Mouse (Mus musculus) cerebellum, adult 18-20 months (tissue): ENCODE results near the gene Hist1h1c.
A peak's percentile ranks its signal among the peaks of the same experiment; 100 is the strongest.

Source experiments
- DNase-seq, 2 experiments: peaks; one replicate each; pipeline ENCODE4 v3.0.0; 2021

The Hist1h1c gene

DNA sequence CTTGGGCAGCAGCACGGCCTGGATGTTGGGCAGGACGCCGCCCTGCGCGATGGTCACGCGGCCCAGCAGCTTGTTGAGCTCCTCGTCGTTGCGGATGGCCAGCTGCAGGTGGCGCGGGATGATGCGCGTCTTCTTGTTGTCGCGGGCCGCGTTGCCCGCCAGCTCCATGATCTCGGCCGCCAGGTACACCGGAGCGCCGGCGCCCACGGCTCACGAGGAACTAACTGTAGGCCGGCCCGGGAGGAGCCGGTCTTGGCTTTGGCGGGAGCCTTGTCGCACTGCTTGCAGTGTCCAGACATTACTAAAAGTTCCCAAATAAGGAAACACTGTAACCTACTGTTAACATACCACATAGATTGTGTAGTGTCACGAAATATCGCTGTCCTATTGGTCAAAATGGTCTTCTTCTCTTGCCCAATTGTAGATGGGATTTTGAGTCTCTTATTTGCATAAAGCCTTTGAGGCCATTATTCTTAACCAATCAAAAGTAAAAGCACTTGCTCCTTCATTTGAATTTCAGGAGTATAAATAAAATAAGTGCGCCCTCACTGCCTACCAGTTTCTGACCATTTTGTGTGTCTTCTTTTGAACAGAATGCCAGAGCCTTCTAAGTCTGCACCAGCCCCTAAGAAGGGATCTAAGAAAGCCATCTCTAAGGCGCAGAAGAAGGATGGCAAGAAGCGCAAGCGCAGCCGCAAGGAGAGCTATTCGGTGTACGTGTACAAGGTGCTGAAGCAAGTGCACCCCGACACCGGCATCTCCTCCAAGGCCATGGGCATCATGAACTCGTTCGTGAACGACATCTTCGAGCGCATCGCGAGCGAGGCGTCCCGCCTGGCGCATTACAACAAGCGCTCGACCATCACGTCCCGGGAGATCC, 7.8 kb downstream of the Hist1h1c start, which contains the start of gene Hist1h2bb:
Gene Hist1h2bb (plus strand): TSS at position 534 of the 880 bp plus-strand sequence.
- peak; percentile 56 to 76 for DNase-seq

DNA sequence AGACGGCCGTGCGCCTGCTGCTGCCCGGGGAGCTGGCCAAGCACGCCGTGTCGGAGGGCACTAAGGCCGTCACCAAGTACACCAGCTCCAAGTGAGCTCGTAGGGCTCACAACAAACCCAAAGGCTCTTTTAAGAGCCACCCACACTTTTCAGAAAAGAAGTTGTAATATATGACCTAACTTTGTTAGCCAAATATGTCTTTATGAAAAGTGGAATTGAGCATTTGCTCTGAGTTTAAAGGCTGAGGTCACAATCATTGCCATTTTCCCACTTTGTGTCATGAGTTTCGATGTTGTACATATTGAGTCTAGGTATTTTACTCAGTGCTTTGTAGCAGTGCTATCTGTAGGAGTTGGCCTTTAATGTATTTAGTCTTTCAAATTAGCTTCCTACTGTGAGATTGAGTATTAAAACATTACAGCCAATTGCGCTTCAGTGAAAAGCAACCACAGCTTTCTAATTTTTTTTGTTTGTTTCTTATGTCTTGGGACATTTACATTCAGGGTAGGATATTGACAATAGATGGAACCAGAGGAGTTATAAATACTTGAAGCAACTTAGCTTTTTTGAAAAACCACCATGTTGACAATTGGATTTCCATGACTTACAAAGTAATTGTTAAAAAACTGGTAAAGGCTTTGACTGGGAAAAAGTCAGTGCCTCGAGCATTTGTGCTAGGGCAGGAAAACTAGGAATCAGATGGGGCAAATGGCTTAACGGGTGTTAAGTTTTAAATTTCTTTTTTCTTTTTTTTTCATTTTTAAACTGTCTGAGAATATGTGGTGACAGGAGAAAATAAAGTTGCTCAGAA, 8.7 kb downstream of the Hist1h1c start:
- DNase-seq = peak in 1 of 2 experiments; percentile 26

DNA sequence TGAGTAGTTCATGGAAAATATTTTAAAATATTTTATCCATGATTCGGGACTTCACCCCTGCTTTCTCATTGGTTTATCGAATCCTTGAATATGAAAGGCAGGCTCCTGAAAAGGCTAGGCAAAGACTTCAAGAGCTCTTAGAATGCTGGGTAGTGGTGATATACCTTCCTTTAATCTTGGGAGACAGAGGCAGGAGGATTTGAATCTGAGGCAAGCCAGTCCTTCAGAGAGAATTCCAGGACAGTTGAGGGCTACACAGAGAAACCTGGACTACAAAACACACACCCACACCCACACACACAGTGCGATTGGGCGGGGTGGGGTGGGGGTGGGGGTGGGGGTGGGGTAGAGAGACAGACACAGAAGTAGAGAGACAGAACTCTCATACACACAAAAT, 9.3 kb downstream of the Hist1h1c start:
- no peak for DNase-seq

DNA sequence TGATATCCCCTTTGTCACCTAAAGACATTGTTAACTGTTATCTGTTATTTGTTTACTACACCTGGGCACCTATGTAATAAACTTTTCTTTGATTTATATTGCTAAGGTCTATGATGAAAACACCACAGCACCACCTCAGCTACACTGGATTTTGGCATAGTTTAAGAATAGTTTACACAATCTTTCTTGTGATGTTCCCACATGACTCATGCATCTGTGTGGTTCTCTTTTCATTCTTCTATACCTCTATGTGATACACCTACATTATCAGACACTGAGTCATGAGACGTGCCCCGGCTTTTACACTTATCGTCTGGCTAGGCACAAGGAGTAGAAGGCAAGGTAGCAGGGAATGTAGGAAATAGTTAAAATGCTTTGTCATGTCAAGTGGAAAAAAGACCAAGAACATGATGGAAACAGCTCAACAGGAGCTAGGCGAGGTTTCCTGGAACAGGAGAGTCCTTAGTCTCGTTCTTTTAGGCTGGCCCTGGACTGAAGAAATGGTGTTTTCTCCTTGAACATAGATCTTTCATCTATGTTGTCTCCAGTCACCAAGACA, 11.0 kb downstream of the Hist1h1c start:
- no peak for DNase-seq

DNA sequence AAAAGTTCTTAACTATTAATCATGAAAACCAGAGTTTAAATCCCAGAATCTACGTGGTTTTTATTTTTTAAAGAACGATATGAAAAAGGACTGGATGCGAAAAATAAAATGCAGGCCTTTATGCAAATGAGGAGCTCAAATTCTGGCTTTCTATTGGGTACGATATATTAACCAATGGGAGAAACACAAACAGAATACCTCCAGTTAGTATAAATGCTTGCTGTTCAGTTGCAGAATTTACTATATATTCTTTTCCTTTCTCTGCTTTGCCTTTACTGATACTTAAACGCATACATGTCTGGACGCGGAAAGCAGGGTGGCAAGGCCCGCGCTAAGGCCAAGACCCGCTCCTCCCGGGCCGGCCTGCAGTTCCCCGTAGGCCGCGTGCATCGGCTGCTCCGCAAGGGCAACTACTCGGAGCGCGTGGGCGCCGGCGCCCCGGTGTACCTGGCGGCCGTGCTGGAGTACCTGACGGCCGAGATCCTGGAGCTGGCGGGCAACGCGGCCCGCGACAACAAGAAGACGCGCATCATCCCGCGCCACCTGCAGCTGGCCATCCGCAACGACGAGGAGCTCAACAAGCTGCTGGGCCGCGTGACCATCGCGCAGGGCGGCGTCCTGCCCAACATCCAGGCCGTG, 12.3 kb downstream of the Hist1h1c start, which contains the start of gene Hist1h2ab:
Gene Hist1h2ab (plus strand): TSS at position 288 of the 639 bp plus-strand sequence.
- peak; percentile 12 to 63 for DNase-seq

DNA sequence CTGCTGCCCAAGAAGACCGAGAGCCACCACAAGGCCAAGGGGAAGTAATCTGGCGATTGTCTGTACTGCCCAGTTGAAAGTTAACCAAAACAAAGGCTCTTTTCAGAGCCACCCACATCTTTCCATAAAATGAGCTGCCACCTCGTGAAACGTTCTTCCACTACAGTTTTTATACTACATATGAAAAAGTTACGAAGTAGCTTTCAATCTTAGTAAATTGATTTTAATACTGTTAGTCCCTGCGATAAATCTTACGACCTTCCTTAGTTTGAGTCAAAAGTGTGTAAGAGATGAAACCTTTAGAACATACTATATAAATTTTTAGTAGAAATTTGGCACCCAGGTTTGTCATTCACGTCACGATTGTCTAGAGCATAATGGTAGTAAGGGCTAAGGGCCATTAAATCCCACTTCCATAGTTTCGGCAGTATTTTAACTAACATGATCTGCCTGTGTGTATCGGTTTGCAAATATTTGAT, 12.9 kb downstream of the Hist1h1c start:
- DNase-seq = no peak

DNA sequence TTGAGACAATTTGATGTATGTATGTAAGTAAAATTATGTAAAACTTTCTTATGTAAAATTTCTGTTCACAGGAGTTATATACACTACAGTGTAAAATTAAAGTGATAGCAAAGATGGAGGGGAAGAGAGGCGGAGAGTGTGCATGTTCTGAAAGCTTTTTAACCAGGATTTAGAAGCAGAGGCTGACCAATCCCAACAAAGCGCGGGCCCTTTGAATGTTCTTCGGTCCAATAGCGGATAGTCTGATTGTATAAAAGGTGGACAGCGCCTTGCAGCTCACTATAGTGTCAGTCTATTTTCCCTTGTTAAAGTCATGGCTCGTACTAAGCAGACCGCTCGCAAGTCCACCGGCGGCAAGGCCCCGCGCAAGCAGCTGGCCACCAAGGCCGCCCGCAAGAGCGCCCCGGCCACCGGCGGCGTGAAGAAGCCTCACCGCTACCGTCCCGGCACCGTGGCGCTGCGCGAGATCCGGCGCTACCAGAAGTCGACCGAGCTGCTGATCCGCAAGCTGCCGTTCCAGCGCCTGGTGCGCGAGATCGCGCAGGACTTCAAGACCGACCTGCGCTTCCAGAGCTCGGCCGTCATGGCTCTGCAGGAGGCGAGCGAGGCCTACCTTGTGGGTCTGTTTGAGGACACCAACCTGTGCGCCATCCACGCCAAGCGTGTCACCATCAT, 13.6 kb downstream of the Hist1h1c start, which contains the start of gene Hist1h3b:
Gene Hist1h3b (plus strand): TSS at position 201 of the 675 bp plus-strand sequence.
- peak; percentile 71 for DNase-seq

DNA sequence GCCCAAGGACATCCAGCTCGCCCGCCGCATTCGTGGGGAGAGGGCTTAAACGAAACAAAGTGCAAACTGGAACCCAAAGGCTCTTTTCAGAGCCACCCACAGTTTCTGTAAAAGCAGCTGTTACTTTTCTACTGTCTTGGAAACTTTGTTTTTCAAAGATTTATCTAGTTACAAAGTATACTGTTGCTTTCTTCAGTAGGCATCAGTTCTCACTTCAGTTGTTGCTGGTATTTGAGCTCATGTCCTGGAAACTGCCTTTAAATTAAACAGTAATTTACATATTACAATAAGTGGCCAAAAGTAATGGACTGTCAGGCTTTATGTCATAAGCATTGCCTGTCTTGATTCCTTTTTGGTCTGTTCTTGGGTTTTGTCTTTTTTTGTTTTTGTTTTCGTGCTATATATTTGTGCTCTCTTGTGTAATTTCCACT, 14.1 kb downstream of the Hist1h1c start:
- no peak for DNase-seq

DNA sequence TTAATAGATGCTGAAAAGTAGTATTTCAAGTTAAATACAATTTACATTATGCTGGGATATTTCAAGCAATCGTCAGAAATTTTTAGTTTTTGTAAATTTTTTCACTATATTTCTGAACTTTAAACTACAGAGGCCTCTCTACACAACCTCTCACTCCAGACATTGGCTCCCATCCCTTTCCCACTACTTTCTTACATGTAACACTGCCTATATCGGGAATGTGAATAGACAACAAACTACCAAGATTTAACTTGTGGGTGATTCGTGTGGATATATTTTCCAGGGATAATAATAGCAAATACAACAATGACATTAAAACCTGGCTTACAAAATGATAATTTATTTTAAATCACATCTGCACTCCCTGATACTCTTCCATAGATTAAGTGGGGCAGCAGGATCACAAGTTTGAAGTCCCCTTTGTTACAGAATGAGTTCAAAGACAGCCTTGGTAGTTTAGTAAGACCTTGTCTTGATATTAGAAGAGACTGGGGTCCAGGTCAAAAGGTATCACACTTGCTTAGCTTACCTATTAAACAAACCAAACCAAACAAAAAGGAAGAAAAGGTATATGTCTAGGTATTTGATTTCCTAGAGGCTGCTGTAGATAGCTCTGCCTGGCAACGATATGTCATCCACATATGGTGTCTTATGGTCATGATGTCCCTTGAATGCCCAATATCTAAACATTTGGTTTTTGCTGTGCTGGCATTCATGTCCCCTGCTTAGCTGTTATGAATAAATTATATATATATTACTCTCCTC, 14.9 kb downstream of the Hist1h1c start:
- no peak for DNase-seq

DNA sequence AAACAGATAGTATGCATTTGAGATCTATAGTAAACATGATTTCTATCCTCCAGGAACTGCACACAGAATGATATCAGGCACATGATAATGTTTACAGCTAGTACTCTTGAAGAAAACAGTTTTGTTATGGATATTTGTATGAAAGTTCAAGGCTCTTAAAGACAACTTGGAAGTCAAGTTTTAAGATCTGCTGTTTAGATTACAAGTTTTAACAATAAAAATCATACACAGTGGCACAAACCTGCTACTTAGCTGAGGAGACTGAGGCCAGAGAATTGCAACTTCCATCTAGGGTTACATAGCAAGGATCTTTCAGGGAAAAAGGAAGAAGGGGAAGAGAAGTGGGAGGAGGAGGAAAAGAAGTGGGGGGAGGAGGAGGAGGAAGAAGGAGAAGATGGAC, 16.4 kb downstream of the Hist1h1c start:
- no peak for DNase-seq

DNA sequence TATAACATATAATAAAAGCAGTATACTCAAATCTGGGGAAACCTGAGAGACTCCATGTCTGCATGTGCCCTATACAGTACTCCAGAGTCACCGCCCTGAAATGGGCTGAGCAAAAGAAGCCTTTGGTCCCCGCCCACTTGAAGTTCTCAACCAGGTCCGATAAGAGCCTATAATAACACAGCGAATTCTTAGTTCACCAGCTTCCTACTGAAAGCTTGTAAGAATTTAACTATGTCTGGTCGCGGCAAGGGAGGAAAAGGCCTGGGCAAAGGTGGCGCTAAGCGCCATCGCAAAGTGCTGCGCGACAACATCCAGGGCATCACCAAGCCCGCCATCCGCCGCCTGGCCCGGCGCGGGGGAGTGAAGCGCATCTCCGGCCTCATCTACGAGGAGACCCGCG, 18.2 kb downstream of the Hist1h1c start, which contains the start of gene Hist1h4b:
Gene Hist1h4b (plus strand): TSS at position 224 of the 400 bp plus-strand sequence.
- DNase-seq = peak; percentile 78 to 86

DNA sequence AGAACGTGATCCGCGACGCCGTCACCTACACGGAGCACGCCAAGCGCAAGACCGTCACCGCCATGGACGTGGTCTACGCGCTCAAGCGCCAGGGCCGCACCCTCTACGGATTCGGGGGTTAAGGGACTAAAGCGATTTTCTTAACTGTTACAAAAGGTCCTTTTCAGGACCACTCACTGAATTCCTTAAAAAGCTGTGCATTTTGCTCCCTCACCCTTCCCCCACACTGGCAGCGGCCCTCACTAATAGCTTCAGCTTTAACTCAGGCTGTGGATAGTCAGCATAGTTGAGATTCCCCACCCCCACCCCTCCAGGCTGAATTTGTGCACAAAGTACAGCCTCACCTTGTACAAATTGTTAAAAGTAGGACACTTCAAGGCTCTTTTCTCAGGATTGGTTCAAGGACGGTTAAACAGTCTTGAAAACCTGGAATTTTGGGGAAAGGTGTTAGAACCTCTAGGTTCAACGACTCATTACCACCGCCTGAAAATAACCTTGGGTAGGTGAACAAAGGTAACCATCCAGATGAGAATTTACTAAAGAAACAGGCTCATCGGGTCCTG, 18.7 kb downstream of the Hist1h1c start:
- DNase-seq = no peak

DNA sequence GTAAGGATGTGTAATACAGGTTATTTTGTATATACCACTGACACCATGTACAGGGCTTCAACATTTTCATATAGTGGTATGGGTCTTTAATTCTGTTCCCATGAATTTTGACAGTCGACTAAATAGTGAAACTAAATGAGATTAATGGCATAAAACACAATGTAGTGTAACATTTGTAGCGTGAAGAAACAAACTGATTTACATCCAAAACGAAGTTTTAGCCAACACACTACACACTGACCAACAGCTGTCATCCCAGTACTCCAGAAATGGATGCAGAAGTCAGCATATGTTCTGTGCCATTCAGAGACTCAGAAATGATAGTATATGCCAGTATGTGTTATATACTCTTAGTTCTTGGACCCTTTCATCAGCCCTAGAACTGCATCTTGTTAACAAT, 19.3 kb downstream of the Hist1h1c start:
- no peak for DNase-seq

DNA sequence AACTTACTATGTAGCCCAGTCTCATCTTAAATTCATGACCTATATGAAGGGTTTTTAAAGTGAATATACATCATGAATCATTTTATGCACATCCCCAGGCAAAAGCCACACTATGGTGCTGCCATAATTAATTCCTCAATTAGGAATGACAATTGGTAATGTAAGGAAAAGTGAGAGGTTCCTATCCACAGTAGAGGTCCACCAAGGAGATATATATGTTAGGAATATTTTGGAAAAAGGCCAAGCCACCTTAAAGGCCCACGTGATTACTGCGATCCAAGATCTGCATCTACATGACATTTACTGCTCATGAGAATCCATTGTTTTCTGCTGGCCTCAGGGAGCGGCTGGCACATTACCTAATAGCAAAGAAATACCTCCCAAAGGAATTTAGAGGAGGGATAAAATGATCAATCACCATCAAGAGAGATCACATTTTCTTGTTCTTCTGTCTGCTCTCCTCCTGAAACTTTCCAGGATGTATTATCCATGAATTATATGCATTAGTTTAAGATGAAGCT, 20.7 kb downstream of the Hist1h1c start:
- no peak for DNase-seq

DNA sequence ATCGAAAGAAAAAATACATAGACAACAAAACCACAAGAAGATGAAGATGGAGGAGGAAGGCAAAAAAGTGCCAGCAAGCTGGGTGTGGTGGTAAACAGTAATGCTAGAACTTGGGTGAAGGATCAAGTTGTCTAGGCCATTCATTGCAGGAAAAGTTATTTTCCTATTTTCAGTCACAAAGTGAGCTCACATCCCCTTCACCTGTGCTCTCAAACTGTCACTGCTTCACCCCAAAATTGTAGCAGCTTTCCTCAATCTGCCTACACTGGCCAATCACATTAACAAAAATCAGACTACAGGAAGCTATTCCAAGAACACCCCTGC, 21.3 kb downstream of the Hist1h1c start:
- no peak for DNase-seq

DNA sequence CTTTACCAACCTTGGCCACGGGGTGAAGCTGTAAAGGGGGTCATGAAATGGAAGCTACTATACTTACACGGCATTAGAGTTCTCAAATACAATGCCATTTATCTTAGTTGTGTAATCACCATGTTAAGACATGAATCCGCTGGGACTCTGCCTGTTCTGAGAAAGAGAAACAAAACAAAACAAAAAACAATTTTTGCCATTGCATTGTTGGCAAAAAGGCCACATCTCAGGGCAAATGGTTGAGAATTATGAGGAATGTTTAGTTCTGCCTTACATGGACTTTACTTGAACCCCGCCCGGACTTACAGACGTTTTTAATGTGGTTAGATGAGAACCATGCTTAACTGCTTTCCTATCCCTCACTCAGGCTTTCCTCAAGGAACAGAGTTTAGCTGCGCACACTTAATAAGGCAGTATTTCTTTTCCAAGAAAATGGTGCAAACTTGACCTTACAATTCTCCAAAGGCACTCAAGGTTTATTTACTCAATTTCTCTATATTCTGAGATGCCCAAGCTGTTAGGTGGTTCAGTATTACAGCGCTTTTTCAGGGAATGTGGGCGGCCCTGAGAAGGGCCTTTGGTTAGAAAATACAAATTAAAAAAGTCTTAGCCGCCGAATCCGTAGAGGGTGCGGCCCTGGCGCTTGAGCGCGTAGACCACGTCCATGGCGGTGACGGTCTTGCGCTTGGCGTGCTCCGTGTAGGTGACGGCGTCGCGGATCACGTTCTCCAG, 21.8 kb downstream of the Hist1h1c start:
- peak in 1 of 2 experiments; percentile 33 for DNase-seq

DNA sequence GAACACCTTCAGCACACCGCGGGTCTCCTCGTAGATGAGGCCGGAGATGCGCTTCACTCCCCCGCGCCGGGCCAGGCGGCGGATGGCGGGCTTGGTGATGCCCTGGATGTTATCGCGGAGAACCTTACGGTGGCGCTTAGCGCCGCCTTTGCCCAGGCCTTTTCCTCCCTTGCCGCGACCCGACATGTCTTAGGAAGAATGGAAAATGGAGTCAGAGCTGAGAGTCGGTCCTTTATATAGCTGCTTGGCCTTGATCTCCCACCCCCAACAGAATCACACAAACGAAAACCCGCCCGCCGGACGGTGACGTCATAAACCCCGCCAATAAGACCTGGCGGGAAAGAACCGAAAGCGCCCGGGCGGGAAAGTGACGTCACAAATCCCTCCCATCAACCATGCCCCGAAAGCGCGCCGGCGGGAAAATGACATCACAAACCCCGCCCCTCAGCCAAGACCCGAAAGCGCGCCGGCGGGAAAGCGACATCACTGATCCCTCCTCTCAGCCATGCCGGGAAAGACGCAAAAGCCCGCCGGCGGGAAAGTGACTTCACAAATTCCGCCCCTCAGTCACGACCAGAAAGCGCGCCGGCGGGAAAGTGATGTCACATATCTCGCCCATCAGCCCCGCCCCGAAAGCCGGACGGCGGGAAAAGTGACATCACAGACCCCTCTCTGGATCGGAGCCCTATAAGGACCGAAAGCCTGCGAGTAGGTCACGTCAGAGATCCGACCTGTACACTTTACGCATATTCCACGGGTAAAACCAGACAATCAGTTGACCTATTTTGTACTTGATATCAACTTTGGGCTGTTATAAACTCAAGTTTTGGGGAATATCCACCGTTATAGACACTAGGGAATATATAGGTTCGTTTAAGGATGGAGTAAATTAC, 22.6 kb downstream of the Hist1h1c start, which contains the start of gene Hist1h4a:
Gene Hist1h4a (minus strand): TSS at position 259 of the 893 bp plus-strand sequence.
- DNase-seq = peak; percentile 97 to 98
